Mouse (Mus musculus) A20 (cell line): ENCODE measurements around the gene Crcp.

Experiments used
- DNase-seq: peaks from one replicate; pipeline ENCODE4 v3.0.0-alpha.2; 2011; ENCODE audit warnings: low read depth, low spot score

Crcp gene

DNA sequence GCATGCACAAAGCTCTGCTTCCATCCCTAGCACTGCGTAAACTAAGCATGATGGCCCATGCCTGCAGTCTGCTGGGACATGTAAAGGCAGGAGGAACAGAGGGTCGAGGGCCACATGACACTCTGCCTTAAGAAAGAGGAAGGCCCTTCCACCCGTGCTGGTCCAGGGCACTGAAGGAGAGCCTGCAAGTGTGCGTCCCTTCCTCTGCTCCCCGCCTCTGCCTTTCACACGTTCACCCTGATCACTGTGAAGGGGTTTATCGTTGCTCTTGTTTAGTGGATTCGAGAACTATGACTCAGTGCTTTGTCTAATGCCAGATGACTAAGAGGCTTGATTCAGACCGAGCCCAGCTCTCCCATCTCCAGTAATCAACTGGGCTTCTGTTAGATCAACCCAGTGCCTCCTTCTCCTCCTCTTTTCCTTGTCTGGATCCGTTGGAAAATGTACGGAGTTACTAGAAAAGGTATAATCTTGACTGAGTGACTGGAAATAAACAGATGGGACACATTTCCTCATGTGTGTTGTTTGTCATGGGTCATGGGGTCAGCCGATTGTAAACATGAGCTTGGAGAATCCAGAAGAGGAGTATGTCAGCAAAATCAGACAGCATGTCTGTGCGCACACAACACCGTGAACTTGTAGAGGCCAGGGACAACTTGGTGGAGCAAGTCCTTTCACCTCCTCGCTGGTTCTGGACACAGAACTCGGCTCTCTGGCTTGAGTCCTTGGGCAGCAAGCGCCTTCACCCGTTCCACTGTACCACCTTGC, 60.7 kb downstream of the Crcp start:
- DNase-seq, result no peak

- no peak for DNase-seq
These were observed 67.7 kb downstream of the Crcp start for GRCm38 (mm10) chr5:130096754-130097153.

DNA sequence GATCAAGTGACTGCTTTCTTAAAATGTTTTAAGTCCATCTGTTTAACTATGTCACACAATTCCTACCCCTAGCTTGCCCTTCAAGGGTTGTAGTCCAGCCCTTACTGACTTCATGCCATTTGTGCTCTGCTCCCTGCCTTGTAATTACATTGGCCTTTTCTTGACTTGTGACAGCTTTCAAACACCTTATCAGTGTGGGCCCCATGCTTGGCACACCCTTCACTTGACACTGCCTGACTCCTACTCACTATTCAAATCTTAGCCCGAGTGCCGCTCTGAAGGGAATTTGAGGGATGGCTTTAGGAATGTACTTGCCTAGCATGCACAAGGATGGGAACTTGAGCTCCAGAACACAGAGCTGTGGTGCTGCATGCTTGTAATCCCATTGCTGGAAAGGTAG, 68.7 kb downstream of the Crcp start:
- no peak for DNase-seq

GRCm38 (mm10) chr5:130101724-130102123, 72.6 kb downstream of the Crcp start:
- no peak for DNase-seq

GRCm38 (mm10) chr5:130109348-130109747, 80.3 kb downstream of the Crcp start:
- DNase-seq, result no peak
